14 mouse cellular contexts compared by ENCODE assay signal in the genomic region with DNA sequence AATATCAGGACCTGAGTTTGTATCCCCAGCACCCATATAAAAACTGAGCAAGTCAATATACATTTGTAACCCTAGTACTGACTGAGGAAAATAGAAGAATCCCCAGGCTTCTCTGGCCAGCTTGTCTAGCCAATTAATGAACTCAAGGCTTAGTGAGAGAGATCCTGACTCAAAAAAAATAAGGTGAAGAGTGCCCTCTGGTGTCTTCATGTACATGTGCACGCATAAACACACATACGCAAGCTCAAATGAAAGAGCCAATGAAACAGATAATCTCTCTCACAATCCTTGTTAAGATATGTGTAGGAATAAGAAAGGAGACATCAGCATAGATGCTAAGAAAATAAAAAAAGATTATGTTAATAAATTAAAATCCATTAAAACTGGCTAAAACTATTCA. TPM values are rescaled to one million over a fixed set of nuclear protein-coding genes. Genes with fewer than 3 reads are reported as not detected.
DNase-seq lines count a peak whose midpoint lies in the region; ATAC-seq and TF ChIP-seq lines count a peak whose summit lies in the region.
"Had no signal": no experiment of that assay in that cellular context is flagged by ENCODE, and none has a peak within 500 bp of the region (broad histone marks: within the 10 kb centered on the region; RNA-seq: fewer than 3 reads in every experiment).

No protein-coding gene starts in this region.

- 64% methylated on average over 2 of the region's 2 CpGs for WGBS in heart, postnatal 0 days

- H3K4me2 ChIP-seq in heart, postnatal 0 days (ENCODE audit: low read depth, low read length): no peak overlapping the region
- H3K4me2 ChIP-seq: intestine, embryonic 15.5 days had no signal

- H3K9me3 ChIP-seq in heart, postnatal 0 days (replicated peaks; ENCODE audit: control insufficient read depth, low read length): no peaks in the 10 kb centered on the region
- H3K9me3 ChIP-seq: intestine, embryonic 15.5 days had no signal

- intact Hi-C loops in gastrocnemius, postnatal 36 days (cut with DNase I): no loop called here

- no peaks in the 10 kb centered on the region for H3K27me3 ChIP-seq in heart, postnatal 0 days (ENCODE audit: control insufficient read depth, insufficient read depth, low read length)
- H3K27me3 ChIP-seq: intestine, embryonic 15.5 days had no signal

- peak; percentile 16 for DNase-seq in heart, postnatal 0 days (ENCODE audit: low spot score)
- no peak for DNase-seq in heart, adult 11 months
- DNase-seq in lung, postnatal 36 days: peak; percentile 11
- DNase-seq in lung, postnatal 14 days: no peak
- DNase-seq in ZHBTc4 (ENCODE audit: low read depth, low spot score): peak; percentile 42
- peak; percentile 48 for DNase-seq in retina, postnatal 1 day
- DNase-seq in urinary bladder, postnatal 25 days (ENCODE audit: low spot score): no peak
- no peak for DNase-seq in gastrocnemius, postnatal 36 days
- DNase-seq: lung, postnatal 10 days had no signal

- no peak overlapping the region for H3K4me3 ChIP-seq in heart, postnatal 0 days (ENCODE audit: low read depth, low read length)
- H3K4me3 ChIP-seq: intestine, embryonic 15.5 days had no signal

- no peak for TF ChIP-seq EP300 in heart, postnatal 0 days (IDR thresholded peaks at IDR 0.05; ENCODE audit: low read depth)

- H3K9ac ChIP-seq in heart, postnatal 0 days (replicated peaks; ENCODE audit: low read depth, low read length): no peak overlapping the region
- H3K9ac ChIP-seq: intestine, embryonic 15.5 days had no signal

- no peaks in the 10 kb centered on the region for H3K4me1 ChIP-seq in heart, postnatal 0 days (ENCODE audit: control insufficient read depth, insufficient read depth)
- H3K4me1 ChIP-seq: intestine, embryonic 15.5 days had no signal

- H3K36me3 ChIP-seq in heart, postnatal 0 days (replicated peaks; ENCODE audit: control insufficient read depth, insufficient read depth, low read length): no peaks in the 10 kb centered on the region
- H3K36me3 ChIP-seq: intestine, embryonic 15.5 days had no signal

- no peak for ATAC-seq in heart, postnatal 0 days (ENCODE audit: insufficient read depth, low read depth)
- ATAC-seq: intestine, embryonic 15.5 days had no signal

- no peak overlapping the region for H3K27ac ChIP-seq in heart, postnatal 0 days (ENCODE audit: low read depth)
- H3K27ac ChIP-seq: intestine, embryonic 15.5 days had no signal

- TF ChIP-seq CTCF in heart, postnatal 0 days (IDR thresholded peaks at IDR 0.05; ENCODE audit: low read depth): peak; percentile 32

RNA-seq across cellular contexts. Expression of a gene that starts 5.1 kb away (rescaled TPM):
- total RNA-seq in heart, postnatal 0 days (2014; rRNA removed; ENCODE audit: low replicate concordance): not detected in 2 replicates
- polyA plus RNA-seq in heart, postnatal 0 days (2015; fragmentation: Nextera tagmentation; extraction: Ambion mirVana): not detected in 2 replicates
- total RNA-seq in gastrocnemius, postnatal 36 days (2021): not detected
- polyA plus RNA-seq: cortical plate, adult 2 months; heart, embryonic 16.5 days; intestine, embryonic 15.5 days; neural tube, embryonic 11.5 days; spleen, adult 2 months had no signal

RNA-seq across cellular contexts. Expression of a gene that starts 19.1 kb away (rescaled TPM):
- total RNA-seq in heart, postnatal 0 days (2014; rRNA removed; ENCODE audit: low replicate concordance): 0.76 TPM in 1 of 2 replicates, not detected in the other
- polyA plus RNA-seq in heart, postnatal 0 days (2015; fragmentation: Nextera tagmentation; extraction: Ambion mirVana): not detected in 2 replicates
- total RNA-seq in gastrocnemius, postnatal 36 days (2021): under 1 TPM in 1 of 2 experiments, not detected in 1; 0.15 TPM
- polyA plus RNA-seq: heart, embryonic 16.5 days; neural tube, embryonic 11.5 days; spleen, adult 2 months had no signal

RNA-seq across cellular contexts. Expression of a gene that starts 28.8 kb away (rescaled TPM):
- total RNA-seq in heart, postnatal 0 days (2014; rRNA removed; ENCODE audit: low replicate concordance): 15.6 and 23.2 TPM in 2 replicates
- polyA plus RNA-seq in heart, postnatal 0 days (2015; fragmentation: Nextera tagmentation; extraction: Ambion mirVana): 33.3 and 34.7 TPM in 2 replicates
- 10 to 100 TPM; 11.0 to 13.7 TPM for total RNA-seq in gastrocnemius, postnatal 36 days (2021)

RNA-seq across cellular contexts. Expression of a gene that starts 31.5 kb away (rescaled TPM):
- not detected in 2 replicates for total RNA-seq in heart, postnatal 0 days (2014; rRNA removed; ENCODE audit: low replicate concordance)
- polyA plus RNA-seq in heart, postnatal 0 days (2015; fragmentation: Nextera tagmentation; extraction: Ambion mirVana): not detected in 2 replicates
- total RNA-seq in gastrocnemius, postnatal 36 days (2021): not detected
- polyA plus RNA-seq: heart, embryonic 16.5 days; intestine, embryonic 15.5 days; neural tube, embryonic 11.5 days; spleen, adult 2 months had no signal

RNA-seq across cellular contexts. Expression of a gene that starts 53.4 kb away (rescaled TPM):
- total RNA-seq in heart, postnatal 0 days (2014; rRNA removed; ENCODE audit: low replicate concordance): 198 and 304 TPM in 2 replicates
- polyA plus RNA-seq in heart, postnatal 0 days (2015; fragmentation: Nextera tagmentation; extraction: Ambion mirVana): 61.6 and 64.1 TPM in 2 replicates
- total RNA-seq in gastrocnemius, postnatal 36 days (2021): 100 to 1,000 TPM in 1 of 2 experiments, 10 to 100 TPM in 1; 70.0 to 118 TPM

Comparison
In these comparisons a context has a peak if more than half of its experiments do, and no peak if none do; other contexts are left out.
1. DNase-seq: peak in heart, postnatal 0 days (single experiment), lung, postnatal 36 days (single experiment), ZHBTc4 (single experiment) and retina, postnatal 1 day (single experiment); none in heart, adult 11 months (single experiment), lung, postnatal 14 days (single experiment), urinary bladder, postnatal 25 days (single experiment) and gastrocnemius, postnatal 36 days (0 of 2).